10 mouse cellular contexts compared by ENCODE assay signal in the genomic region with DNA sequence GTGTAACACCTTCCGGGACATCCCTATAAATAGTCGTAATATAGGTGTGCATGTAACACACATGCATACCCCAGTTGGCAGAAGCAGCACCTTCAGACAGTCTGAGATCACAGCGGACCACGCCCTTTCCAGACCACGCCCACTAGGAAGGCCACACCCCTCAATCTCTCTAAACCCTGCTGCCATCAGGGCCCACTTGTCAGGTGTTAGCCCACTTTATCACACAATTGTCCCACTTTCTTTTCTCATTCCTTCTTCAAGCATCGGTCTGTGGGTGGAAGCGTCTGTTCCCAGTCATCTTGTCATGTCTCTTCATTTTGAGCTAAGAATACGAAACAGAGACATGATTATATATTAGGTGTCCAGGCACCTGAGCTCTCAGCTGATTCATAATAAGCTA.
"Had no signal": no experiment of that assay in that cellular context is flagged by ENCODE, and none has a peak within 500 bp of the region (broad histone marks: within the 10 kb centered on the region; RNA-seq: fewer than 3 reads in every experiment).

No protein-coding gene starts in this region.

- H3K9ac ChIP-seq: liver, embryonic 15.5 days; neural tube, embryonic 12.5 days had no signal

- ATAC-seq: lung, postnatal 0 days had no signal

- H3K9me3 ChIP-seq: limb, embryonic 10.5 days; liver, embryonic 15.5 days; midbrain, embryonic 15.5 days; neural tube, embryonic 12.5 days had no signal

- DNase-seq: kidney, adult 8-10 months; kidney, postnatal 25 days; lung, adult 2 months; lung, postnatal 36 days; retina, postnatal 1 day had no signal

- H3K4me3 ChIP-seq: liver, embryonic 15.5 days; midbrain, embryonic 15.5 days; neural tube, embryonic 12.5 days had no signal

- H3K4me1 ChIP-seq: liver, embryonic 15.5 days had no signal

- H3K27ac ChIP-seq: liver, embryonic 15.5 days; neural tube, embryonic 12.5 days had no signal

- H3K36me3 ChIP-seq: limb, embryonic 10.5 days; liver, embryonic 15.5 days; midbrain, embryonic 15.5 days; neural tube, embryonic 12.5 days had no signal
